Mouse (Mus musculus) liver, embryonic 14.5 days (tissue): ENCODE results near the gene Tnfrsf13b.

Source experiments
- CTCF ChIP-seq: IDR thresholded peaks from 2 replicates; pipeline ENCODE4 v1.5.1; 2016; ENCODE audit warnings: antibody characterized with exemption, low read depth, control low read depth
- EP300 ChIP-seq: IDR thresholded peaks from 2 replicates; pipeline ENCODE4 v1.6.1; 2016; ENCODE audit warnings: antibody characterized with exemption, low read depth

DNA sequence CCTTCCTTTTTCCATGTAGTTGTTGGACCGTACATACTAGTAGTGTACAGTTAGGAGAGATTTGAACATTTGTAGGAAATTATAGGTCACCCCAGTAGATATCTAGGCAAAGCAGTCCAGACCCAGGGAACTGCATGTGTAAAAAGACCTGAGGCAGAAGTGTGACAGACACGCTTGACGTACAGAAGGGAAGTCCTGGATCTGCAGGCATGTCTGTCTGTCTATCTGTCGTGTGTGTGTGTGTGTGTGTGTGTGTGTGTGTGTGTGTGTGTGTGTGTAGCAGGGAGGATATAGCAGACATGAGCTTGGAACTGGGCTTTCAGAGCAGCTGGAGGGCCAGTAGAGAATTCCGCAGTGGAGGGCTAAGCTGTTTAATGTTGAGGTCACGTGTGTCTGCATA is 16.8 kb upstream of the Tnfrsf13b start:
- no peak for TF ChIP-seq CTCF
- TF ChIP-seq EP300: no peak
